Mouse (Mus musculus) ovary, postnatal 14 days (tissue): ENCODE data around the gene Hddc2.
"Not testable (repeated sequence)": the region's sequence is repeated elsewhere in the genome, so short reads cannot be mapped to it uniquely, and the experiment has no call there.

Experiments
- DNase-seq: peaks from one replicate; pipeline ENCODE4 v3.0.0; 2022; ENCODE audit warnings: low spot score

The Hddc2 gene

DNA sequence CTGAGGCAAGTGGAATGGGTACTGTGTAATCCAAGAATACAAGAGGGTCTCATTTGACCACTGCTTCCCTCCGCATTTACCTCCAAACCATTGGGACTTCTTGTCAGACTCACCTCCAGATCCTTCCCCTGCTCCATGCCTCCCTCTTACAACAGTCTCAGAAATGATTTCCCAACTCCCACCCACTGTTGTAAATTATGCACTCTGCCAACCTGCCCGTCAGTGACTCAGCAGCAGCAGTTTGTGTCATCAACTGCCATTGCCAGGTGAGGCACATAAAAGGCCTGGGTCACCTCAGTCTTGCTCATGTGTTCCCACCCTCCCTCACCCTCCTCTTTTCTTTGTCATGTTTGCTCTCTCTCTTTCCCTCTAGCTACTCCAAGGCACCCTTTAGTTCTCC is 41.0 kb downstream of the Hddc2 start:
- DNase-seq, result no peak

DNA sequence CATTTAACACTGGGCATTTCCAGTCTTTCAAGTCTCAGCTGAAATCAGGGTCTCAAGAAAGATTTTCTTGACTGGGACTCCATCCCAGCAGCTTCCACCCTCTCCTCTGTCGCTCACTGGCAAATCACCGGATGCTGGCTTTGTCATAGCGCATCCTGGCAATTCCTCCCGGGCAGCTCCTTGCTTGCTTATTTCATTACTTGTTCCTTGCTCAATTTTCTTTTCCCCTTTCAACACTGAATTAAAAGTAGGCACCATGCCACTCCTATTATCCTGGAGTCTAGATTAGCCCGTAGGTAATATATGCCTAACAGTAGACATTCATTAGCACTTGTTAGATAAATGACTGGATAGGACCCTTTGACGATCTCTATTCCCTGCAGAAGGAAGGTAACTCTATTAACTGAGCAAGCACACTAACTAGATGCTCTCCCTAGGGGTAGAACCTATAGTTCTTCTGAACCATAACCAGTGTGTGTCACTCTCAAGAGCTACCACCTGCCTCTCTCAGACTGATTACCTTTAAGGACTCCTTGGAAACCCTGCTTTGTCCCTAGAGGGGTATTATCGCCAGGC is 41.8 kb downstream of the Hddc2 start:
- DNase-seq, result no peak

DNA sequence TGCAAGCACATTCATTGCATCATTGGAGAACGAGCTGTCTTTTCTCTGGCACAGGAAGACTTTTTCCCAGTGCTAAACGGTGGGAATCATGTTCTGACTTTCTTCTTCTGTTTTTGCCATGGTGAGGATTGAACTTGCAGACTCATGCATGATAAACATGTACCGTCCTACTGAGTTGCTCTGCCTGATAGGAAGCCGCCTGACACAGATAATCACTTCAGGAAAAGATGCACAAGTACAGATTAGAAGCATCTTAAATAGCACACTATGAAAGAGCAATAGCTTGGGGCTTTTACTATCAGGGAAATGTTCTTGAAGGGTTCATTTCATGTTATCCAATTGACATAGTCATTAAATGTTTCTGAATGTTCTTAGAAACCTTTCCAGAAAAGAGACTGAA is 46.6 kb downstream of the Hddc2 start:
- no peak for DNase-seq

DNA sequence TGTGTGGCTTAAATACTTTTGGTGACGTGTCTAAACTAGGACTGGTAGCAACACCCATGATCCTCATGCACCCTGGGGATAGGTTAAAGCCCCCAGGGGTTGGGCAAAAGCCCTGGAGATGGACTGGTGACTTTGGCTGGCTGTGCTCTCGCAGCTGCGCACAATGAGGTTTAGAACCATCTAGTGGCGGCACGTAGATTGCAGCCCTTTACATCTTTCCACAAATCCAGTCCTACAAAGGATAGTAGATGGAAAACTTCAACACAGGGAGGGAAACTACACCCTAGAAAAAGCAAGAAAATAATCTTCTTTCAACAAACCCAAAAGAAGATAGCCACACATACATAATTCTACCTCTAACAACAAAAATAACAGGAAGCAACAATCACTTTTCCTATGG is 57.0 kb downstream of the Hddc2 start:
- DNase-seq, result not testable (repeated sequence)
